Mouse (Mus musculus) erythroblast, embryonic 14.5 days (primary cell): ENCODE data around the gene Podxl2.

Experiments
- GATA1 ChIP-seq: IDR thresholded peaks from 2 replicates; pipeline ENCODE4 v1.6.1; 2012; ENCODE audit warnings: low read length, inconsistent platforms, mixed read lengths
- TAL1 ChIP-seq: IDR thresholded peaks from 3 replicates; pipeline ENCODE4 v1.6.1; 2012; ENCODE audit warnings: low read length, inconsistent platforms, mixed read lengths

DNA sequence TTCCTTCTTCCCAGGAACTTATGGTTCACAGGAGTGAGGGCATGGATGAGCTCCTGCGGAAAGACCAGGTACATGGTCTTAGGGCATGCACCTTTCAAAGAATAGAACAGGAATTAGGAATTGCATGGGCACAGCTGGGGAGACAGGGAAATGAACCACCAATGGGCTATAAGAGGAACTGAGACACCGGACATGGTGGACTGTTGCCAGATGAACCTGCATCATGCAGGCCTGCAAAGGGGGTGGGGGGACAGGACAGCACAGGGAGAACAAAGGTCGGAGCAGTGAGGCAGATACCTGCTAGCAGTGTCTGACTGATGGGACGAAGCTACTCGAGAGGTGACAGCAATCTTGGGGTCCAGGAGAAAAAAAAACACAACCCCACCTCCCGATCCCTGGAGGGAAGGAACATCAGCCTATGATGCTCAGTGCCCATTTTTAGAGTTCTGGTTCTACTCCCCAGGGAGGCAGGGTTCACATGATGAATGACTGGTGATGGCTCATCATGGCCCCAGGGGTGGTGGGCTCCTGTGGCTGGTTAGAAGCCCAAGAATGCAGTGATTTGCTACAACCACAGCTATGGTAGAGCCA lies 44.6 kb downstream of the Podxl2 start:
- TF ChIP-seq GATA1 (no peak), TAL1 (no peak)
